Mouse (Mus musculus) testis, postnatal 10 days (tissue): ENCODE results near the gene Rhot2.
A peak's percentile ranks its signal among the peaks of the same experiment; 100 is the strongest.

Experiments
- DNase-seq: peaks from one replicate; pipeline ENCODE4 v3.0.0; 2021; ENCODE audit warnings: low spot score

Gene Rhot2

GRCm38 (mm10) chr17:25828223-25828594 lies 16.4 kb downstream of the Rhot2 start:
- no peak for DNase-seq

GRCm38 (mm10) chr17:25827546-25828222 lies 17.0 kb downstream of the Rhot2 start:
- no peak for DNase-seq

GRCm38 (mm10) chr17:25827011-25827410 lies 17.6 kb downstream of the Rhot2 start:
- DNase-seq: no peak

GRCm38 (mm10) chr17:25825984-25826570 lies 18.6 kb downstream of the Rhot2 start:
- no peak for DNase-seq

- DNase-seq: no peak
Observed at GRCm38 (mm10) chr17:25825311-25825710, 19.3 kb downstream of the Rhot2 start.

GRCm38 (mm10) chr17:25824362-25825142 lies 20.1 kb downstream of the Rhot2 start:
- DNase-seq: no peak

- DNase-seq: peak; percentile 69
Observed at GRCm38 (mm10) chr17:25823452-25823851, 21.2 kb downstream of the Rhot2 start, which contains the start of gene Wdr24. Gene Wdr24 (plus strand): TSS chr17:25823627.

- peak; percentile 52 for DNase-seq
Observed at GRCm38 (mm10) chr17:25818851-25819780, 25.5 kb downstream of the Rhot2 start.

- peak; percentile 33 for DNase-seq
Observed at GRCm38 (mm10) chr17:25817662-25818061, 27.0 kb downstream of the Rhot2 start.

- DNase-seq: peak; percentile 94
Observed at GRCm38 (mm10) chr17:25813471-25813870, 31.2 kb downstream of the Rhot2 start.

GRCm38 (mm10) chr17:25810890-25811289 lies 33.8 kb downstream of the Rhot2 start:
- DNase-seq: peak; percentile 33

- peak; percentile 39 for DNase-seq
Observed at GRCm38 (mm10) chr17:25809606-25810340, 34.9 kb downstream of the Rhot2 start.

- peak; percentile 76 for DNase-seq
Observed at GRCm38 (mm10) chr17:25808789-25809605, 35.7 kb downstream of the Rhot2 start, which contains the start of gene Fbxl16. Gene Fbxl16 (plus strand): TSS chr17:25809085.

- no peak for DNase-seq
Observed at GRCm38 (mm10) chr17:25808028-25808427, 36.6 kb downstream of the Rhot2 start.

- DNase-seq: peak; percentile 36
Observed at GRCm38 (mm10) chr17:25807452-25807851, 37.2 kb downstream of the Rhot2 start.

GRCm38 (mm10) chr17:25806507-25806906 lies 38.1 kb downstream of the Rhot2 start:
- no peak for DNase-seq

- DNase-seq: peak; percentile 38
Observed at GRCm38 (mm10) chr17:25802825-25803517, 41.7 kb downstream of the Rhot2 start.

- peak; percentile 50 for DNase-seq
Observed at GRCm38 (mm10) chr17:25801029-25801428, 43.6 kb downstream of the Rhot2 start.

GRCm38 (mm10) chr17:25796951-25797369 lies 47.7 kb downstream of the Rhot2 start, which contains the start of gene Metrn:
Gene Metrn (minus strand): TSS chr17:25797136.
- DNase-seq: peak; percentile 95
